Mouse (Mus musculus) layer of hippocampus, postnatal 36 days (tissue): ENCODE results near the gene Eme2. TPM values are rescaled to one million over a fixed set of nuclear protein-coding genes. Genes with fewer than 3 reads are reported as not detected.

Experiments
- DNase-seq, 2 experiments: peaks; one replicate each; pipeline ENCODE4 v3.0.0; 2022
- total RNA-seq, 2 experiments: library from RNA; stranded (reverse); gene quantifications; 2 replicates each; pipeline ENCODE4 v1.2.3; 2021

Gene Eme2
- total RNA-seq, 2 experiments from 2014 or later, result 57.5 to 70.4 TPM

DNA sequence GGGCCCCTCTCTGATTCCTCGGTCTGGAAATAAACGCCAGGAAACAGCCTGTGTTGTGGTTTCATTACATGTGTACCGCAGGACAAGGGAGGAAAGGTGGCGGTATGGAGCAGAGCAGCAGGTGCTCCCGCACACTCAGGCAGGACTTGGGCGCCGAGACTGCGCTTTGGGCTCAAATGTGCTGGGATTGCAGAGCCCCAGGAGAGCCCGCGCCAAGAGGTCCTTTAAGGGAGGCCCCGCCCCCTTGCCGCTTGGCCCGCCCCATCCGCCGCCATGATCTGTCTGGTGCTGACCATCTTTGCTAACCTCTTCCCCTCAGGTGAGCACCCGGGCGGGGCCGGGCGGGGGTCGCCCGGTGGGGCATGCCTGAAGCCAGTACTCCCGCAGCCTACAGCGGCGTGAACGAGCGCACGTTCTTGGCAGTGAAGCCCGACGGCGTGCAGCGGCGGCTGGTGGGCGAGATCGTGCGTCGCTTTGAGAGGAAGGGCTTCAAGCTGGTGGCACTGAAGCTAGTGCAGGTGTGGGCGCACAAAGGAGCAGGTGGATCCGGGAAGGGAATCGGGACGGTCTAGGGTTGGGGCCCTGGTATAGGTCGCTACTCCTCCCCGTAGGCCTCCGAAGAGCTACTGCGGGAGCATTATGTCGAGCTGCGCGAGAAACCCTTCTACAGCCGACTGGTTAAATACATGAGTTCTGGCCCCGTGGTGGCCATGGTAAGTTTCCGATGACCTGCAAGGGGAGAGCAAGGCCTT lies 1.5 kb upstream of the Eme2 start, which contains the start of gene Nme3:
Gene Nme3 (plus strand): TSS at position 260 of the 752 bp plus-strand sequence.
- DNase-seq, result peak; percentile 73 to 76

DNA sequence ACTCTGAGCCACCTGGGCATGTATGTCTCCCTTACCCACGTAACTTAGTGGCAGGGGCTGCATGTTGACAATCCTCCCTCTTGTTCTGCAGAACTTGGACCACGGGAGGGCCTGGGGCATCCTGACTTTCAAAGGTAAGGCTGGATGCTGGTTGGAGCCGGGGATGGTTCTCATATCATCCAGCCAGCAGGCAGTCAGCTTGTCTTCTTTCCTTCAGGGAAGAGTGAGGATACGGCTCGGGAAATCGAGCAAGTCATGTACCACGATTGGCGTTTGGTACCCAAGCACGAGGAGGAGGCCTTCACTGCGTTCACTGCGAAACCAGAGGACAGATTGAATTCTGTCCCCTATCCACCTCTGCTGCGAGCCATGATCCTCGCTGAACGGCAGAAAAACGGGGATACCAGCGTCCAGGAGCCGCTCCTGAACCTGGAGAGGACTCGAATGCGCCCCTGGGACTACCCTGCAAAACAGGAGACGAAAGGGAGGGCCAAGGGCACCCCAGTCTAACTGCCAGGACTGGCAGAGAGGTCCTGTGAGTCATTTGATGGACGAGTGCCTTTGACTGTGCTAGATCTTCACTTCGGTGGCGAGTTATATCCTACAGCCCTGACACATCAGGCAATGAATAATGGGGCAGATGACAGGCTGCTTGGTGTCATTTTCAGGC lies 819 bp upstream of the Eme2 start:
- no peak for DNase-seq

DNA sequence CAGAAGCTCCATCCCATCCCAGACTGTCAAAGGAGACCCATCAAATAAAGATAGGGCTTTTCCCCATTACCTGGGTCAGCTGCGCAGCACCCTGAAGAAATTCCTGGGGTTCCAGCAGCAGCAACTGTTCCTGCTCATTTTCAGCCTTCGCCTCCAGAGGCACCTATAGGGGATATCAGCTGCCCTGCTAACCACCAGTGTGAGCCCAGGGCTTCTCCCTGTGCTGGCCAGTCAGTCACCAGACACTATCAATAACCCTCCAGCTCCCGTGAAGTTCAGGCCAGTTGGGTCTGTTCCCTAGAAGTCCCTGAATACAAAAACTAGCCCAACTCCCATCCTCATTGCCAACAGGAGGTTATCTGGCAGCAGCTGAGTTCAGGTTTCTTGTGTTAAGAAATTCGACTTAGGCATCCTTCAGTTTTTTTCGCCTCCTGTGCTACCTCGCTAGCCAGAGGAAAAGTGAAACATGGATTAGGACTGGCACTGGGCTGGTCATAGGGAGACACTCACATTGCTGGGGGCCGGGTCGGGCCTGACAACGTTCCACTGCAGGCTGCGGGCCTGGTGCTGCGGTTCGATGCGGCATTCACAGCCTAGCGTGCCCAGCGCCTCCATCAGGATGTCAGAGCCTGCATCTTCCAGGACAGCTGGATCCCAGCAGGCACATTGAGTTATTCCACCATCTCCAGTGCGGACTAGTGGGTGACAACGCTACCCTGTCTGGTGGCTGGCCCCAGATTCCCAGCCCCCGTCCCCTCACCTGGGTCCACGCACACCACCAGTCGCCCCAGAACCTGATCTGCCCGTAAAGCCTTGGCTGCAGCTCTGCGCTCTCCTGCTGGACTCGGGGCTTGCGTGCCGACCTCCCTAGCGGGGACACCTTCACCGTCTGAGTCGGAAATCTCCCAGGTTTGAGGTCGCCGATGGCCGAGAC lies 559 bp downstream of the Eme2 start:
- no peak for DNase-seq

DNA sequence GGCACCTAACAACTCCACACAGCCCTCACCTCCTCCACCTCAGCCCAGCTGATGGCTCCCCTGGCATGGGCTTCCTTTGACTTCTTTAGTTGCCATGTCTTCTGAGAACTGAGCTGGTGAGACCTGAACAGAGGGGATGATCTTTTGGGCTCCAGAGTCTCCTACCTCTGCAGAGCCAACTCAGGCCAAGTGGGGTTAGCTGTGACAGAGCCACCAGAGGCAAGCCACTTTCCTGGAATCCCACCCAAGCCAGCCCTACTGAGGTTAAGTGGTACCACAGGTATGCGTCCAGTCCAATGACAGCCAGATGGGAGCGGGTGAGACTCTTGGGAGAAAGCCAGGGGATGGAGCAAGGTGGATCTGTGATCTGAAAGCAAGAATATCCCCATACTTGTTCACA lies 1.6 kb downstream of the Eme2 start:
- DNase-seq, result no peak

DNA sequence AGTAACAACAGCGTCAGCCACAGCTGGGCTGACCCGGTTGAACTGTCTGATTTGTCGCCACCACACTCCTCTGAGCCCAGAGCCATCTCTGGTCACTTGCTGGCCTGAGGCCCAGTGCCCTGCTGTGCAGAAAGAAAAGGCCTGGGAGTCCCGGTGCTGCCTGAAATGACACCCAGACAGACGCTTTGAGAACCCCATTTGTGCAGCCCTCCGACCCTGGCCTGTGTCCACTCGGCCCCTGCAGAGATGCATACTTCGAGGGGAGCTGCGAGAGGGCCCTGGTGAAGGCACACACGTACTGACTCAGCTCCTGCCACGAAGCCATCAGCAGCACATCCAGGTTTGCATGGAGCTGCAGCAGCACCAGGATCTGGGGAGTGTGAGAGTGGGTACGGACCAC lies 2.1 kb downstream of the Eme2 start:
- DNase-seq, result no peak

DNA sequence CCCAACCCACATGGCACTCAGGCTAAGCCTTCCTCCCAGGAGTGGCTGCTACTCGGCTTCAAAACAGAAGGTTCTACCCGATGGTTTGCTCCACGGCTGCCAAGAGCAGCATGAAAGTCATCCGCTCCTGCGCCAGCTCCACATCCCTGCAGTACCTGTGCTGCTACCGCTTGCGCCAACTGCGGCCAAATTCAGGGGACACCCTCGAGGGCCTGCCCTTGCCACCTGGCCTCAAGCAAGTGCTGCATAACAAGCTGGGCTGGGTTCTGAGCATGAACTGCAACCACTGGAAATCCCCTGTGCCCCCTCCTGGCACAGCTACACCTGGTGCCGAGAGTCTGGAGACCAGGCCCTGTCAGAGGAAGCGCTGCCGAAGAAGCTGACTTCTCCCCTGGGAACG lies 3.6 kb downstream of the Eme2 start:
- no peak for DNase-seq

DNA sequence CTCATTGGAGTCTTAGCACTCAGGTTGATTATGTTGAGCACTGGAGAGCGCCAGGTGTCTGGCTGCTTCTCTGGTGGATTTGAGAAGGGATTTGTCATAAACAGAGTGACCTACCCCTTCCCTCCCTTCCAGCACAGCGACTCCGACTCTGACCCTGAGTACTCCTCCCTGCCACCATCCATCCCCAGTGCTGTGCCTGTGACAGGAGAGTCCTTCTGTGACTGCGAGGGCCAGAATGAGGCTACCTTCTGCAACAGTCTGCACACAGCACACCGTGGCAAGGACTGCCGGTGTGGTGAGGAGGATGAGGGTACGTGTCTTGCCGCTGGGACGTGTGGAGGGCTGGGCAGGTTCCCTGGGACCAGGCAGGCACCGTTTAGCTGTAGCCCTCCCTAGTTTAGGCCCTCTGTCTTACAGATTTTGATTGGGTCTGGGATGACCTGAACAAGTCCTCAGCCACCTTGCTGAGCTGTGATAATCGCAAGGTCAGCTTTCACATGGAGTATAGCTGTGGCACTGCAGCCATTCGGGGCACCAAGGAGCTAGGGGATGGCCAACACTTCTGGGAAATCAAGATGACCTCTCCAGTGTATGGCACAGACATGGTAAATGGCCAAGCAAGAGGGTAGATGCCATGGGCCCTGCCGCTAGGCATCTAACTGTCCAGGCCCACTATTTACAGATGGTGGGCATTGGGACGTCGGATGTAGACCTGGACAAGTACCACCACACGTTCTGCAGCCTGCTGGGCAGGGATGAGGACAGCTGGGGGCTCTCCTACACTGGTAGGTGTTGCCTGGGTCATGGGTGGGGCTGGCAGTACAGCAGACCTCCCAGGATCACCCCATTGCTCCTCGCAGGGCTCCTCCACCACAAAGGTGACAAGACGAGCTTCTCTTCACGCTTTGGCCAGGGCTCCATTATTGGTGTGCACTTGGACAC lies 4.5 kb downstream of the Eme2 start:
- no peak for DNase-seq

DNA sequence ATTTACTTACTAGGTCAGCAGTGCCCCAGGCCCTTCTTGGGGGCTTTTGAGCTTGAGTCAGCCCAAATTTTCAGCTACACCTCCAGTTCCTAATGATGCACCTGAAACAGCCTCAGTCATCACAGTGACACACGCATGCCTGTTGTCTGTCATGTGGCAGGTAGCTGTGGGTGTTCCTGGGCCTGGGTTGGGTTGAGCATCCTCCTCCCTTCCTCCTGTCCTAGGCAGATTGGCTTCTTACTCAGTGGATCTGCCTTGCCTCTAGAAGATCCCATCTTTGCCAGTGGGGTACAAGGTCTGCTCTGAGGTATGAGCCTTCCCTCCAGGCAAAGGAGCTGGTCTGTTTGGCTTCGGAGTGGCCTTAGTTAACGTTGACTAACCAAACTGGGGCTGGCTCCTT lies 6.0 kb downstream of the Eme2 start:
- no peak for DNase-seq

DNA sequence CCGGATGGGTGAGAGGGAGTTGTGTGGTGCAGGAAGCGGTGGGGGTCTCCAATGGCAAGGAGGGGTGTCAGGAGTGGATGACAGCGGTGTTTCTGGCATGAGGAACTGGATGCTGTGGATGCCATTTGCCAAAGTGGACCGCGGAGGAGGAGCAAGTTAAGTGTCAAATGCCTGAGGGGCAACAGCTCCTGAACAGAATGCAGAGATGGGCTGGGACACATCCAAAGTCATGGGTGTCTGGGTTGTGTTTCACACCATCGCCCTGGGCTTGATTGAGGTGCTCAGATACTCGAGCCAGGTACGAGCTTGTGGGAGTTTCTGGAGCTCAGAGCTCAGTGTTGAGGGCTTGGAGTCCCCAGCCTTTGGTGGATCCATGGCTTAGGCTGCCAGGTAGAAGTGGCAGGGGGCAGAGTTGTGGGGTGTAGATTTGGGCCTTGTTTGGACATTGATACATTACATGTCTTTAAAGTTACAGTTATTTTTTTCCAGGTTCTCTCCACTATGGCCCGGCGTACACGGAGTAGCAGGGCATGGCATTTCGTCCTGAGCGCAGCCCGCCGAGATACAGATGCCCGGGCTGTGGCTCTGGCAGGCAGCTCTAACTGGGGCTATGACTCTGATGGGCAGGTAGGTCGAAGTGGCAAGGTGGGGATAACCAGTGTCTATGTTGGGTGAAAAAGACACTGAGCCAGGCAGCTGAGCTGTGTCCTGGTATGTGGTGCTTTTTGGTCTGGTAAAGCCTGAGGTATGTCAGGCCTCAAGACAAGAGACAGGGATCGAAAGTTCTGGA lies 7.4 kb downstream of the Eme2 start:
- DNase-seq, result no peak

DNA sequence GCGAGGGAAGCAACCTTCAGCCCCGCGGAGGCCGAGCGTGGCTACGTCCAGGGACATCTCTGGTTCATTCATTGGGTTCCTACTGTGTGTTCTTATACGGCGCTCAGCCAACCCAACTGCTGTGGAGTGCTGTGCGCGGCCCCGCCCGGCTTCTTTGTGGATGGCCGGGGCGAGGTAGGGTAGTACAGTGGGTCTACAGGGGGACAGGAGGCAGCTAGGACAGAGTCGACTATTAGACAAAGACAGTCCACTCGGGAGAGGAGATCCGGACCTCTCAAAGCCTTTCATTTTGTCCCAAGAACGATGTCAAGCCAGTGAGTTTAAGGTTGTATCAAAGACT lies 8.0 kb downstream of the Eme2 start:
- DNase-seq, result no peak

DNA sequence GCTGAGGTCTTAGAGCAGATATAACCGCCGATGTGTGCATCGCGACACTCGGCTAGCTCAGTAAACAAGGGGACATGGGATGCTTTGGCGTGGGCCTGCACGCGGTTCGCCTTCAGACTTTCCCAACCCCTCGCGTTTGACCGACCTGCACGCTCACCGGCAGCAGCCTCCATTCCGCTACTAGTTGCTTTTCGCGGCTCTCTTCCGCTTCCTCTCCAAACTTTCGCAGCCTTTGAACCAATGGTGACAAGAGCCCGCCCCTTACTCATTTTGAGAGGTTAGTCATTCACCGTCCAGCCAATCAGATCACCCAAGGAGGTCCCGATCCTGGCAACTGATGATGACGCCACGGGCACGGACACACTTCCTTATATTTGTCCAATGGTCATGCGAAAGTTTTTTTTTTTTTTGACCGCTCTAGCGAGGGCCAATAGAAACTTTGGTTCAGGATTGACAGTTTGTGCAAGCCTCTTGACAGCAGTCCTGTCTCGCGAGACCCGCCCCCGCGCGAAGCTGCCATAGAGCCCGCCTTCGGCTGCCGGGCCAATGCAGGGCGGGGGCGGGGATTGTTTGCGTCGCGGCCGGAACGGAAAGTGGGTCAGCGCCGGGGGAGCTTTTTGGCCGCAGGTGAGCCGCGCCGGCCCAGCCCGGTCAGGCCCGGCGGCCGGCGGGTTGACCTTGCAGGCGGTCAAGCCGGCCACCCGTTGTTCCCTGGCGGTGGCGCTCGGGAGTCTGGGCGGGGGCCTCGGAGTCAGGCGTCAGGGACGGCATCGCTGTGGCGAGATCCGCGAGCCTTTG lies 8.6 kb downstream of the Eme2 start, which contains the start of the genes Nubp2 and Spsb3:
Gene Nubp2 (minus strand): TSS at position 216 of the 798 bp plus-strand sequence.
Gene Spsb3 (plus strand): TSS at position 510 of the 798 bp plus-strand sequence.
- DNase-seq, result peak; percentile 96 to 98

DNA sequence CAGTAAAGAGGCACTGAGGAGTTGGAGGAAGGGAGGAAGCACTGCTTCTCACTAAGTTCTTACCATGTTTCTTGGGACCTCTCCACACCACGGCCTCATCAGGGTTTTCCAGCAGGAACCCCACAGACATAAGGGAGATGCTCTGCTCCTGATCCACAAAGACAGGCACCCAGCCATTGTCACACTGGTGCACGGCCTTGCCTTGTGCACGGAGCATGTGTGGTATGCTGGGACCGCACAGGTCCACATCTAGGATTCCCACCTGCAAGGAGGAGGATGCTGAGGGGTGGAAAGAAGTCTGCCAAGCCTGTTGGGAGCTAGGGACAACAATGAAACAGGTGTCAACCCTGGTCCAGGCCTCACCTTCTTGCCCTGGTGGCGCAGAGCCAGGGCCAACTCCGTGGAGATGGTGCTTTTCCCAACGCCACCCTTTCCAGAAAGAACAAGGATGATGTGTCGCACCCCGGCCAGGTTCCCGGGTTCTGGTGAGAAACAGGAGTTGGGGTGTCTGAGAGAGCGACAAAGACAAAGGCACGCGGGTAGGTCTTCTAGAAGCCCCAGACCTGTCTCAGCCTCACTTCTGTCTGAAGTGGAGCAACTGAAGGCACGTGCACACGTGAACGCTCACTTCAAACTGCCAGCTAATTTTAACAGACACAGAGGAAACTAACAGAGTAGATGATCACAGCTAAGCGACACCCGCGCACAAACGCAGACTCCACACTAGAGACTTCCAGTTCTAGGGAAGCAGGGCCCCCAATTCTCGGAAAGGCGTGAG lies 9.3 kb downstream of the Eme2 start:
- DNase-seq, result no peak

DNA sequence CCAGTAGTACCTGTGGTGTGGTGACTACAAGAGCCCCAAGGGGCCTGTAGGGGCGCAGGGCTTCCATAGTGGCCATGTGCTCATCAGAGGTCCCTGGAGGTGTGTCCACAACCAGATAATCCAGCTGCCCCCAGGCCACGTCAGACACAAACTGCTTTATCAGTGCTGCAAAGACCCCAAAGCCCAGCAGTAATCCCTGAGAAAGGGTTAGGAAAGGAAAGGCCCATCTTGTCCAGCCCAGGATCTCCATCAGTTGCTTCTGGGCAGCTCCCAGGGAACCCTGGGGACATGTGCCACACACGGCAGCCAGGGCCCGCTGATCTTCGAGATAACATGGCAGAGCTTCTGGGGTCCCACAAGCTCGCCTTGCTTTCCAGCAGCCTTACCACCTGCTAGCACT lies 10.5 kb downstream of the Eme2 start:
- DNase-seq, result no peak

DNA sequence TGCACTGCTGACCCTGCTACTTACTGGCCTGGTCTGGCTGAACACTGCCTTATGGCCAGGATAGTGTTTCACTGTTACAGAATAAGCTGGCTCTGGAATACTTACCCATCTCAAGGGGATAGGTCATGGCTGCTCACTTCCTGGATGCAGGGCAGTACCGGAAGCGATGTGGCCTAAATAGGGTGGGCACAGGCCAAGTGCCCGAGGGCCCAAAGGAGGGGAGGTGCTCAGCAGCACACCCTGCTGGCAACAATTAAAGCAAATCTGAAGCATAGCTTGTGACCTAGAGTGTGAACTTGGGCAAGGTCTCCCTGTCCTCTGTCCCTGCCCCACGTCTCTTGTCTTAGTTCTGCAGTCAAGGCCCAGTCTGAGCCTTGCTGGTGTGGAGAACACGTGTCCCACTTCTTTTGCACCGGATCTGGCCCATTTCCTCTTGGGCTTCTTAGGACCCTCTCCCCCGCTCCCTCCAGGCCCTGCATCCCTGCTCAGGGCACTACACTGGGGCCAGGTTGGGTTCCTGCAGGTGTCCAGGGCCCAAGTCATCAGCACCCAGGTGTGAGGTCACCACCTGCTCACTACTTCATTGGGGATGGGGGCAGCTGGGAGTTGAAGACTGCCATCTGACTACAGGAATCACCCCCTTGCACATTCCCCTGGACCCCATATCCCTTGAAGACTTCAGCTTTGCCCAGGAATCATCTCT lies 13.0 kb downstream of the Eme2 start:
- no peak for DNase-seq

DNA sequence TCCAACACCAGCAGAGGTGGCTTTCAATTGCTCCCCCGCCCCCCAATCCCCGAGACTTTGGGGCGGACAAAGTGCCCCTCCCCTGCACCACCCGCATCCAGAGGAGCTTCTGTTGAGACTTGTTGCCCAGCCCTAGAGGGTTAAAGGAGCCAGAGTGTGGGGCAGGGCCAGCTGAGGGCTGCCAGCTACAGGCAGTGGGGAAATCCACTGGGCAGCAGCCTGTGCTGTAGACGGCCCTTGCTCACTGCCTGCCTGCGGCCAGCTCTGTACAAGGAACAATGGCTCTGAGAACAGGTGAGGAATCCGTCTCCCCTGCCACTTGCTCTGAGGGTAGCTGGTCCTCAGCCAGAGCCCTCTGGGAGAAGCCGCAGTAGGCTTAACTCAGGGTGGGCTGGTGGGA lies 16.4 kb downstream of the Eme2 start:
- DNase-seq, result no peak

DNA sequence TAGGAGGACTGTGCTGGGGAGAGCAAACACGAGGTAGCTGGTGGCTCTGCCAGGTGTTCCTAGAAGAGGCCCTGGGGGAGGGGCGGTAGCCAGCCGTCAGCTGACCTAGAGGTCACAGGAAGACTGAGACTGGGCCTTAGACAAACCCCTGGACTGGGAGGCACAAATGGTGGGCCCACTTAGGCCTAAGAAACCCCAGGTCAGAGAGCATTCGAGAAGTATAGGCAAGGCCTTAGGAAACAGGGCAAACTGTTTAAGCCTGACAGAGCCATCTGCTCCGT lies 16.8 kb downstream of the Eme2 start:
- DNase-seq, result no peak

DNA sequence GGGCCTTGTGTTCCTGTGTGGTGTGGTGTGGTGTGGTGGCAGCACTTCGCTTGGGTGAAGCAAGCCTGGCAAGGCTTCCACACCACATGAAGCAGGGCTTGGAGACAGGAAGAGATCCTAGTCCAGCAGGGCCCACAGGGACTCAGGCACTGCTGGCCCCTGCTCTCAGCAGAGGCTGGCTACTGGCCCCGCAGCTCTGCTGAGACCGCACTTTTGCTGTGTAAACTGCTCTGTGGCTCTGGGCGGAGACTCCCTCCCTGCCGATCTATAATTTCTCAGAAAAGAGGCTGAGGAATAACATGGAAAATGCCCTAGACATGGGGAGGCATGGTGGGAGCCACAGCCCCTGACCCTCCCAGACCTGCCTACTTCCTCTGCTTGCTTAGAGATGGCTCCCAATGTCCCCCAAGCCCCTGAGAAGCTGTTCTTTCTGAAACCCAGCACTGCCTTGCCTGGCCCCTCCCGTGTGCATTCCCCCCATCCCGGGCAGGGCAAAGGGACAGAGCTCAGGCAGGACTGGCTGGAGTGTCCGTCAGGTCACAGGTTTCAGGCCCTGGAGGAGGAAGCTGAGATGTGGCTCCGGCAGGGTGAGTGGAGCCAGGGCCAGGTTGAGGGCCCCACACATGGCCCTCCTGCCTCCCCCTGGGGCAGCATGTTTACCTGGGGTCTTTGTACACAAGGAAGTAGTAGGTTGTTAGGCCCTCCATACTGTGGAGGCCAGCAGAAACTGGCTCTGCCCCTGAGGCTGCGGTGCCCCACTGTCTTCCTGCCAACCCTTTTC lies 17.4 kb downstream of the Eme2 start:
- no peak for DNase-seq

DNA sequence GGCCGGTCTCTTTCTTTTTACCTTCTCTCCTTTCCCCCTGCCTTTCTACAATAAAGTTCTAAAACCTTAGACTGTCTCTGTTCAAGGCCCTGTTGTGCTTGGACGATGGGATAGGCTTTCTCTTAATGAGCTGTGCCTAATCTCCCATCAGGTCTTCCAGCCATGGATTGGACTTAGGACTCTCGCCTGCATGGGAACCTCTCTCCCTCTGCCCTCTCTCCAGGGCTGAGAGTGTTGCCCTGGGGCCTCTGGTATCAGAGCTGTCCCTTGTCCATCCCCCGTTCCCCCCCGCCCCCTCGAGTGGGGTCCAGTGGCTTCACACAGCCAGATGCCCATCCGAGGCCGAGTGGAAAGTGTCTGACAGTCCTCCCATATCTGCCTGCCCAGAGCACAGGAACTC lies 19.9 kb downstream of the Eme2 start:
- no peak for DNase-seq
